Mouse (Mus musculus) neural tube, embryonic 13.5 days (tissue): ENCODE results near the gene Scd3. TPM values are rescaled to one million over a fixed set of nuclear protein-coding genes. Genes with fewer than 3 reads are reported as not detected.

Experiments
- ATAC-seq: fragments of 200-750 bp; cut with Nextera tagmentation; 2 replicates; pipeline ENCODE4 v1.8.0; 2017; ENCODE audit warnings: low read depth, mild to moderate bottlenecking, moderate TSS enrichment, moderate library complexity
- H3K27ac ChIP-seq: fragments of 300-500 bp; sonication (generic); replicated peaks from 2 replicates; pipeline ENCODE4 v1.5.1; 2015; ENCODE audit warnings: moderate library complexity, mild to moderate bottlenecking, inconsistent platforms
- H3K27me3 ChIP-seq: fragments of 300-500 bp; sonication (generic); 2 replicates; pipeline ENCODE4 v1.6.1; 2015; ENCODE audit warnings: mild to moderate bottlenecking, inconsistent platforms
- H3K36me3 ChIP-seq: fragments of 300-500 bp; sonication (generic); 2 replicates; pipeline ENCODE4 v1.6.1; 2015; ENCODE audit warnings: mild to moderate bottlenecking, inconsistent platforms
- H3K4me1 ChIP-seq: fragments of 300-500 bp; sonication (generic); replicated peaks from 2 replicates; pipeline ENCODE4 v1.6.1; 2015; ENCODE audit warnings: inconsistent platforms
- H3K4me2 ChIP-seq: fragments of 300-500 bp; sonication (generic); 2 replicates; pipeline ENCODE4 v1.6.1; 2015; ENCODE audit warnings: inconsistent platforms, mild to moderate bottlenecking, moderate library complexity
- H3K4me3 ChIP-seq: fragments of 300-500 bp; sonication (generic); 2 replicates; pipeline ENCODE4 v1.5.1; 2015; ENCODE audit warnings: mild to moderate bottlenecking, inconsistent platforms
- H3K9ac ChIP-seq: fragments of 300-500 bp; sonication (generic); 2 replicates; pipeline ENCODE4 v1.6.1; 2015; ENCODE audit warnings: moderate library complexity, mild to moderate bottlenecking, inconsistent platforms
- H3K9me3 ChIP-seq: fragments of 300-500 bp; sonication (generic); 2 replicates; pipeline ENCODE4 v1.6.1; 2016; ENCODE audit warnings: inconsistent platforms
- WGBS: fragments of 180-500 bp; shearing (Covaris S2); methylation state at CpG from one replicate; pipeline ENCODE4 v1.1.7; 2015; 5-methylcytosine and 5-hydroxymethylcytosine counted together
- polyA plus RNA-seq: library from polyadenylated mRNA; unstranded; fragments of >200 nt; fragmentation: Nextera tagmentation; extraction: Ambion mirVana; gene quantifications from 2 replicates; pipeline ENCODE4 v1.2.1, GENCODE M21; 2015

Gene Scd3
- 2.7 and 2.9 TPM in 2 replicates for polyA plus RNA-seq

GRCm38 (mm10) chr19:44203015-44203564 lies at the start of gene Scd3:
Gene Scd3 (plus strand): TSS chr19:44203269.
- no peak for ATAC-seq
- 96% methylated on average over 9 of the region's 9 CpGs for WGBS
- Histone ChIP-seq H3K9ac (no peak within 1 kb of the TSS), H3K4me1 (no peaks in the 10 kb centered on the region), H3K27ac (no peak within 1 kb of the TSS), H3K4me2 (no peak within 1 kb of the TSS), H3K36me3 (no peaks in the 10 kb centered on the region), H3K27me3 (no peaks in the 10 kb centered on the region), H3K9me3 (no peaks in the 10 kb centered on the region), H3K4me3 (no peak within 1 kb of the TSS)

GRCm38 (mm10) chr19:44153781-44154180 lies 49.3 kb upstream of the Scd3 start:
- H3K4me2 ChIP-seq: no peak overlapping the region
- peaks cover 49% of the 10 kb centered on the region for H3K27me3 ChIP-seq
- no peaks in the 10 kb centered on the region for H3K4me1 ChIP-seq
- H3K36me3 ChIP-seq: no peaks in the 10 kb centered on the region
- ATAC-seq: no peak
- H3K9ac ChIP-seq: no peak overlapping the region
- H3K27ac ChIP-seq: no peak overlapping the region
- WGBS: 84% methylated on average over 5 of the region's 5 CpGs
- no peaks in the 10 kb centered on the region for H3K9me3 ChIP-seq
- no peak overlapping the region for H3K4me3 ChIP-seq

GRCm38 (mm10) chr19:44157005-44157404 lies 46.1 kb upstream of the Scd3 start:
- Histone ChIP-seq H3K4me1 (no peaks in the 10 kb centered on the region), H3K9ac (no peak overlapping the region), H3K27me3 (peaks cover 32% of the 10 kb centered on the region), H3K36me3 (no peaks in the 10 kb centered on the region), H3K4me3 (no peak overlapping the region), H3K9me3 (no peaks in the 10 kb centered on the region), H3K27ac (no peak overlapping the region), H3K4me2 (no peak overlapping the region)
- no peak for ATAC-seq
- 95% methylated on average over 10 of the region's 10 CpGs for WGBS

- no peak for ATAC-seq
- H3K27ac ChIP-seq: no peak overlapping the region
- H3K27me3 ChIP-seq: peaks cover 16% of the 10 kb centered on the region
- H3K4me2 ChIP-seq: no peak overlapping the region
- no peaks in the 10 kb centered on the region for H3K9me3 ChIP-seq
- no peak overlapping the region for H3K9ac ChIP-seq
- H3K4me1 ChIP-seq: no peaks in the 10 kb centered on the region
- H3K36me3 ChIP-seq: no peaks in the 10 kb centered on the region
- WGBS: 86% methylated on average over 3 of the region's 3 CpGs
- H3K4me3 ChIP-seq: no peak overlapping the region
Observed at GRCm38 (mm10) chr19:44159386-44159785, 43.7 kb upstream of the Scd3 start.

GRCm38 (mm10) chr19:44161515-44161914 lies 41.6 kb upstream of the Scd3 start:
- H3K4me1 ChIP-seq: no peaks in the 10 kb centered on the region
- no peak overlapping the region for H3K4me2 ChIP-seq
- H3K9ac ChIP-seq: no peak overlapping the region
- H3K27ac ChIP-seq: no peak overlapping the region
- 12% methylated on average over 3 of the region's 3 CpGs for WGBS
- H3K9me3 ChIP-seq: no peaks in the 10 kb centered on the region
- H3K36me3 ChIP-seq: no peaks in the 10 kb centered on the region
- H3K27me3 ChIP-seq: peaks cover 8% of the 10 kb centered on the region
- no peak overlapping the region for H3K4me3 ChIP-seq
- ATAC-seq: no peak

- no peak overlapping the region for H3K27ac ChIP-seq
- H3K9me3 ChIP-seq: peaks cover 17% of the 10 kb centered on the region; the same call in 1 of the 2 replicates
- no peaks in the 10 kb centered on the region for H3K4me1 ChIP-seq
- no peak overlapping the region for H3K9ac ChIP-seq
- 71% methylated on average over 8 of the region's 8 CpGs for WGBS
- no peak overlapping the region for H3K4me3 ChIP-seq
- H3K4me2 ChIP-seq: no peak overlapping the region
- H3K36me3 ChIP-seq: no peaks in the 10 kb centered on the region
- no peak for ATAC-seq
- no peaks in the 10 kb centered on the region for H3K27me3 ChIP-seq
Observed at GRCm38 (mm10) chr19:44174835-44175234, 28.2 kb upstream of the Scd3 start.

- 96% methylated on average over 3 of the region's 3 CpGs for WGBS
- H3K36me3 ChIP-seq: no peaks in the 10 kb centered on the region
- no peaks in the 10 kb centered on the region for H3K27me3 ChIP-seq
- no peak overlapping the region for H3K4me2 ChIP-seq
- no peak overlapping the region for H3K27ac ChIP-seq
- ATAC-seq: no peak
- H3K4me1 ChIP-seq: no peaks in the 10 kb centered on the region
- peaks cover 17% of the 10 kb centered on the region; the same call in 1 of the 2 replicates for H3K9me3 ChIP-seq
- H3K4me3 ChIP-seq: no peak overlapping the region
- H3K9ac ChIP-seq: no peak overlapping the region
Observed at GRCm38 (mm10) chr19:44176741-44177140, 26.3 kb upstream of the Scd3 start.

GRCm38 (mm10) chr19:44180502-44180901 lies 22.6 kb upstream of the Scd3 start:
- Histone ChIP-seq H3K4me2 (no peak overlapping the region), H3K27me3 (no peaks in the 10 kb centered on the region), H3K9me3 (peaks cover 8% of the 10 kb centered on the region; the same call in 1 of the 2 replicates), H3K4me1 (no peaks in the 10 kb centered on the region), H3K36me3 (no peaks in the 10 kb centered on the region), H3K4me3 (no peak overlapping the region), H3K27ac (no peak overlapping the region), H3K9ac (no peak overlapping the region)
- 86% methylated on average over 1 of the region's 1 CpGs for WGBS
- ATAC-seq: no peak

- H3K9me3 ChIP-seq: no peaks in the 10 kb centered on the region; the same call in 1 of the 2 replicates
- H3K27me3 ChIP-seq: no peaks in the 10 kb centered on the region
- no peaks in the 10 kb centered on the region for H3K4me1 ChIP-seq
- H3K9ac ChIP-seq: no peak overlapping the region
- no peak for ATAC-seq
- H3K36me3 ChIP-seq: no peaks in the 10 kb centered on the region
- H3K27ac ChIP-seq: no peak overlapping the region
- H3K4me2 ChIP-seq: no peak overlapping the region
- 61% methylated on average over 3 of the region's 3 CpGs for WGBS
- H3K4me3 ChIP-seq: no peak overlapping the region
Observed at GRCm38 (mm10) chr19:44183968-44184367, 19.1 kb upstream of the Scd3 start.

GRCm38 (mm10) chr19:44189056-44189455 lies 14.0 kb upstream of the Scd3 start:
- Histone ChIP-seq H3K9ac (no peak overlapping the region), H3K4me2 (no peak overlapping the region), H3K27me3 (no peaks in the 10 kb centered on the region), H3K4me1 (no peaks in the 10 kb centered on the region), H3K36me3 (no peaks in the 10 kb centered on the region), H3K27ac (no peak overlapping the region), H3K9me3 (no peaks in the 10 kb centered on the region), H3K4me3 (no peak overlapping the region)
- ATAC-seq: no peak
- 85% methylated on average over 4 of the region's 4 CpGs for WGBS

- no peaks in the 10 kb centered on the region for H3K36me3 ChIP-seq
- no peak within 1 kb of the TSS for H3K9ac ChIP-seq
- no peaks in the 10 kb centered on the region for H3K9me3 ChIP-seq
- WGBS: 32% methylated on average over 3 of the region's 3 CpGs
- H3K4me3 ChIP-seq: no peak within 1 kb of the TSS
- ATAC-seq: no peak
- H3K27ac ChIP-seq: no peak within 1 kb of the TSS
- H3K4me2 ChIP-seq: no peak within 1 kb of the TSS
- 0 out of 2 replicates have a peak, but pooled peaks cover 9% of the 10 kb centered on the region for H3K4me1 ChIP-seq
- no peaks in the 10 kb centered on the region for H3K27me3 ChIP-seq
Observed at GRCm38 (mm10) chr19:44192342-44192741, 10.7 kb upstream of the Scd3 start, which contains the start of gene Pkd2l1. Gene Pkd2l1 (minus strand): TSS chr19:44192442.

- Histone ChIP-seq H3K4me1 (0 out of 2 replicates have a peak, but pooled peaks cover 9% of the 10 kb centered on the region), H3K36me3 (no peaks in the 10 kb centered on the region), H3K4me2 (no peak overlapping the region), H3K27ac (no peak overlapping the region), H3K4me3 (no peak overlapping the region), H3K9ac (no peak overlapping the region), H3K27me3 (no peaks in the 10 kb centered on the region), H3K9me3 (no peaks in the 10 kb centered on the region)
- whole genome bisulfite sequencing: 83% methylated on average over 7 of the region's 7 CpGs
- ATAC-seq: no peak
Observed at GRCm38 (mm10) chr19:44193906-44194305, 9.2 kb upstream of the Scd3 start.

GRCm38 (mm10) chr19:44195138-44195537 lies 7.9 kb upstream of the Scd3 start:
- 10% methylated on average over 7 of the region's 7 CpGs for WGBS
- H3K9me3 ChIP-seq: no peaks in the 10 kb centered on the region
- no peak overlapping the region for H3K4me3 ChIP-seq
- H3K4me1 ChIP-seq: 0 out of 2 replicates have a peak, but pooled peaks cover 9% of the 10 kb centered on the region
- no peaks in the 10 kb centered on the region for H3K27me3 ChIP-seq
- no peak overlapping the region for H3K27ac ChIP-seq
- H3K36me3 ChIP-seq: no peaks in the 10 kb centered on the region
- ATAC-seq: peak; percentile 63; the same call in 1 of the 2 replicates
- H3K9ac ChIP-seq: no peak overlapping the region
- no peak overlapping the region for H3K4me2 ChIP-seq
